Mouse (Mus musculus) heart, postnatal 0 days (tissue): Measurements from ENCODE around the gene Rabl3.

ENCODE experiments used
- CTCF ChIP-seq: IDR thresholded peaks from 2 replicates; pipeline ENCODE4 v1.5.1; 2016; ENCODE audit warnings: antibody characterized with exemption, control low read depth, low read depth
- EP300 ChIP-seq: IDR thresholded peaks from 2 replicates; pipeline ENCODE4 v1.6.1; 2016; ENCODE audit warnings: antibody characterized with exemption, low read depth

DNA sequence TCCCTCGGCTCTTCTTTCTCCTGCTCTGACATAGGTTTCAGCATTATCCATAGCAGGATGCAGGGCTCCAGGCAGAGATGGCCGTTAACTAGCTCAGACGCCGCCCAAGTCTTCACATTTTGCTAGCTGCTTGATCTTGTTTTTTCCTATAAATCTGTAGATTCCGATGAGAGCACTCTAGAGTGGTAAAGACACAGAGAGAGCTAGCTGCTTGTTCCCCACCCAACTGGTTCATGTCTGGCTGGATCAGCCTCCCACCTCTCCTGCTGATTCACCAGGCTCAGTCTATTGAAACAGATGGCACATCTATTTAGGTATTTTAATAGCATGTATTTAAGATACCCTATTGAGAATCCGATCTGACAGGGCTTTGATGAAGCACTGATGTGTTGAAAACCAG is 44.7 kb upstream of the Rabl3 start:
- TF ChIP-seq CTCF (no peak), EP300 (no peak)
